Mouse (Mus musculus): ENCODE data around the gene Nxnl2.
"Not testable (repeated sequence)": the region's sequence is repeated elsewhere in the genome, so short reads cannot be mapped to it uniquely, and the experiment has no call there.

Nxnl2 gene

GRCm38 (mm10) chr13:51178932-51179331 is 8.1 kb downstream of the Nxnl2 start:
- no peak for DNase-seq (ENCODE audit: low read depth in 2 of 2, low spot score in 2 of 2)

GRCm38 (mm10) chr13:51179362-51179761 is 8.5 kb downstream of the Nxnl2 start:
- DNase-seq (ENCODE audit: low read depth in 2 of 2, low spot score in 2 of 2): no peak

- DNase-seq (ENCODE audit: low read depth in 2 of 2, low spot score in 2 of 2): no peak
Measured at GRCm38 (mm10) chr13:51182236-51182635, 11.4 kb downstream of the Nxnl2 start.

- no peak for DNase-seq (ENCODE audit: low read depth in 2 of 2, low spot score in 2 of 2)
Measured at GRCm38 (mm10) chr13:51184896-51185295, 14.1 kb downstream of the Nxnl2 start.

- no peak for DNase-seq (ENCODE audit: low read depth in 2 of 2, low spot score in 2 of 2)
Measured at GRCm38 (mm10) chr13:51190336-51190735, 19.5 kb downstream of the Nxnl2 start.

GRCm38 (mm10) chr13:51191416-51192140 is 20.8 kb downstream of the Nxnl2 start:
- no peak for DNase-seq (ENCODE audit: low read depth in 2 of 2, low spot score in 2 of 2)

GRCm38 (mm10) chr13:51193893-51194292 is 23.1 kb downstream of the Nxnl2 start:
- DNase-seq (ENCODE audit: low read depth in 2 of 2, low spot score in 2 of 2): no peak

- DNase-seq (ENCODE audit: low read depth in 2 of 2, low spot score in 2 of 2): no peak
Measured at GRCm38 (mm10) chr13:51197699-51198098, 26.9 kb downstream of the Nxnl2 start.

GRCm38 (mm10) chr13:51198186-51198585 is 27.4 kb downstream of the Nxnl2 start:
- DNase-seq (ENCODE audit: low read depth in 2 of 2, low spot score in 2 of 2): no peak

GRCm38 (mm10) chr13:51201985-51202843 is 31.4 kb downstream of the Nxnl2 start:
- not testable (repeated sequence) for DNase-seq (ENCODE audit: low read depth in 2 of 2, low spot score in 2 of 2)

- peak; percentile 25 to 31 for DNase-seq (ENCODE audit: low read depth in 2 of 2, low spot score in 2 of 2)
Measured at GRCm38 (mm10) chr13:51202844-51203173, 32.0 kb downstream of the Nxnl2 start.

GRCm38 (mm10) chr13:51203467-51203866 is 32.6 kb downstream of the Nxnl2 start:
- DNase-seq (ENCODE audit: low read depth in 2 of 2, low spot score in 2 of 2): no peak

- DNase-seq (ENCODE audit: low read depth in 2 of 2, low spot score in 2 of 2): not testable (repeated sequence)
Measured at GRCm38 (mm10) chr13:51204081-51204480, 33.3 kb downstream of the Nxnl2 start.

GRCm38 (mm10) chr13:51207965-51208364 is 37.1 kb downstream of the Nxnl2 start:
- no peak for DNase-seq (ENCODE audit: low read depth in 2 of 2, low spot score in 2 of 2)

GRCm38 (mm10) chr13:51208378-51209100 is 37.7 kb downstream of the Nxnl2 start:
- no peak for DNase-seq (ENCODE audit: low read depth in 2 of 2, low spot score in 2 of 2)

- DNase-seq (ENCODE audit: low read depth in 2 of 2, low spot score in 2 of 2): no peak
Measured at GRCm38 (mm10) chr13:51210639-51211038, 39.8 kb downstream of the Nxnl2 start.

- DNase-seq (ENCODE audit: low read depth in 2 of 2, low spot score in 2 of 2): no peak
Measured at GRCm38 (mm10) chr13:51214746-51215145, 43.9 kb downstream of the Nxnl2 start.

- DNase-seq (ENCODE audit: low read depth in 2 of 2, low spot score in 2 of 2): no peak
Measured at GRCm38 (mm10) chr13:51220897-51221296, 50.1 kb downstream of the Nxnl2 start.

GRCm38 (mm10) chr13:51221425-51222160 is 50.8 kb downstream of the Nxnl2 start:
- no peak for DNase-seq (ENCODE audit: low read depth in 2 of 2, low spot score in 2 of 2)
